Mouse (Mus musculus) lung, postnatal 25 days (tissue): ENCODE data around the gene Tceanc2.

Experiments
- DNase-seq: peaks from one replicate; pipeline ENCODE4 v3.0.0; 2022; ENCODE audit warnings: low spot score

The Tceanc2 gene

DNA sequence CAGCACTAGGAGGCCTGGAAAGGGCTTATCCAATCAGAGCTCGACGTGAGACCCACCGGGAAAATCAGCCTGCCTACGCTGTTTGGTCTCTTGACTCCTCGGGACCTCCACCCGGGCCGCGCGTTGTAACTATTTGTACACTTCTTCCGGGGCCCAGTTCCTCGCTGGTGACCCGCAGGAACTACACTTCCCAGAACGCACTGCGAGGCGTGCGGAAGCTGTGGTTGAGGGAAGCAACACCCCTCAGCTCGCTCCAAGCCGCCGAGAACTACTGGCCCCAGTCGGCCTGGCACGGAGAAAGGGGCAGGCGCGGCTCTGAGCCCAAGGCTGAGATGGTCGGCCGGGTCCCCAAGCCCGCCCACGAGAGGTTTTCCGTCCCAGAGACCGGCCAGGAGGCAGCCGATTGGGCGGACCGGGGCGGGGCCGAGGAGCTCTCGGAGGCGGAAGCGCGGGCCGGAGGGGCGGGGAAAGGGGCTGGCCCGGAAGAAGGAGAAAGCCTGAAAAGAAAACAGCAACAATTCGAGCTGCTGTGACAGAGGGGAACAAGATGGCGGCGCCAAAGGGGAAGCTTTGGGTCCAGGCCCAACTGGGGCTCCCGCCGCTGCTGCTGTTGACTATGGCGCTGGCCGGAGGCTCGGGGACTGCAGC is 610 bp downstream of the Tceanc2 start, which contains the start of gene Tmem59:
Tmem59 (plus strand) TSS at position 218 of the 648 bp plus-strand sequence.
- peak; percentile 98 for DNase-seq

DNA sequence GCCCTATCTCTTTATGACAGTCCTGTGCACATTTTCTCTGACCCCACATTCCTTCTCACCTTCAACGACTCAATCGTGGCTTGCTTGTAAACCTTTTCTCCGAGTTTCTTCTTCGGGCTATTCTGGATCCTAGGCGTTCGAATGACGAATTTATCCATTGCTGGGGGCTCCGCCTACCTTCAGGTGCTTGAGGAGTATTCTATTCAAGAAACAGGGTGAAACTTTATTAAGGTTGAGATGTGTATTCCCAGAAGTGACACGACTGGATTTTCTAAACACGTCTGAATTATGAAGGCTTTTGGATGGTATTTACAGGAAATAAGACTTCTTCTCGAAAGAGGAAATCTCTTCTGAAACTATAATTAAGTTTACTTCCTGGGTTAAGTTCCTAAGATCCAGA is 1.4 kb downstream of the Tceanc2 start:
- no peak for DNase-seq

DNA sequence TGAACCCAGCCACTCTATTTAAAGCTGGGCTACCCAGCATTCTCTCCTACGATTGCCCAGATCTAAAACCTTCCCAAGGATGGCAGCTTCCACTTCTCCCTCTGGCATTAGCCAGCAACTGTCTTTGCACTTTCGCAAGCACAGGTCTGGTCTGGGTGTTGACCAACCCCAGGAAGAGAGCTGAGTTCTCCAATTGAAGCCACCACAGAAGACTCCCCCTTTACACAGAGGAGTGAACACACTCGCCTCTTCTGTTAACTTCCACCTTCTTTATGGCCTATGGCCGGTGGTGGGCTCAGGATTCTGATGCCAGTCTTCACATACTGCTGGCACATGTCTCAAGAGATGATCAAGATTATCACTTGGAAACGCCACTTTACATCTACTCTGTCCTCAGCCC is 11.1 kb downstream of the Tceanc2 start:
- peak; percentile 13 for DNase-seq

DNA sequence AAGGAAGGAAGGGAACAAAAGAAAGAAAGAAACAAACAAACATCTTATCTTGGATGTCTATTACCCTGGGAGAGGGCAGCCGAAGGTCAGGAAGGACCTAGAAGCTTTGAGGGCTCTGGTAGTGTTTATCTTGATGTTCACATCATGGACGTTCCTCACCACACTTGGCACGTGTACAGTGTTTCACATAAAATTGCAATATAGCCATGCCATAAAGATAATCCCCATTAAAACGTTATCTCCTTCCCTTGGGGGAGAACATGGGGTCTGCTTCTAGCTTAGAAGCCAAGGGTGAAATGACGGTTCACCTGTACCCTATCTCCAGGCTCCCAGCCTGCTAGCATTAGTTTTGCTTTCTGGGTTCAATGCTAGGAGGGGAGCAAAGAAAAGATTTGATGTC is 12.2 kb downstream of the Tceanc2 start:
- DNase-seq: no peak

DNA sequence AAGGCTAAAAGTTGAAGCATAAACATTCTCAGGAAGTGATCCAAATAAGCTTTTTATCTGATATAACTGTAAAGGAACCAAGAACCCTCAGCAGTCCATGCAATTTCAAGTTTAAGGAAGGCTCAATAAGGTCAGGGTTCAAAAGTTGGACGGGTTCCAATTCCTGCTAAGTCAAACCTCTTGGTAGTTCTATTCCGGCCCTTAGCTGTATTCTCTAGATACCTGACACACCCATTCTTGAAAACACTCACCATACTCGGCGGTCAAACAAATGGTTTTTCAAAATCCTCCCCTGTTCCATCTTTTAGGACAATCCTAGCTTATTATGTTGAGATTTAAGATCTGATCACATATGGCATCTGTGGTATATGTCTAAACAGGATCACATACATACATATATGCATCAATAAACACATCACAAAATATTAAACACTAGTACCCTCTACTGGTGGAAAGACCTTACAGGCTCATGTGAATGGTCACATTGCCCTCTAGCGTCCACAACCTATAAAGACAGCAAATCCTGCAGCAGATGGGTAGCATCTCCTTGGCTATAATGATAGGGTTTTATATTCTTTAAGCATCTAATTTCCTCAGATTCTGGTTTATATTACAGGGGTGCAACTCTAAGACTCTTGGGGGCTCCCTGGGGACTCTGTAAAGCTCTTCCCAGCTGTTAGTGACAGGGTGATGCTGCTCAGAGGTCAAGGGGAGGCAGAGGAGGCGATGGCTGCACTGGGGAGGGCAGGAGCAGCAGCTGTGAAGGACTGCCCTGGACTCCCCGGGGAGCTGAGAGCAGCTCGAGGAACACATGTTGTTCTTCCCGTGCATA is 14.9 kb downstream of the Tceanc2 start:
- peak; percentile 75 for DNase-seq

DNA sequence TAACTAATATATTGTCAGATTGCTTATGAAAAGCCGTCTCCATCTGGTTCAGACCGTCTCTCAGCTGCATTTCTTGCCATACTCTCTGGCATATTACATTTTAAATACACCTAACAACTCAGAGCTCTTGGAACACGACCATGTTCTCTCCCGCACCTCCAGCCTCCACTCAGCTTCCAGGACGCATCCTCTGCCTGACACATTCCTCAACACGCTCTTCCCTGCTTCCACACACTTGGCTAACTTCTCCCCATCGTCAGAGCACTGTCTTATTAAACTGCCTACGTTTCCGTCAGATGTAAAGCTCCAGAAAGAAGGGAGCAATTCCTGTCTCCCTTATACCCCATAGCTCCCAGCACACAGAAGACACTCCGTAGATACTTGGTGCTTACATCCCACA is 15.6 kb downstream of the Tceanc2 start:
- no peak for DNase-seq

DNA sequence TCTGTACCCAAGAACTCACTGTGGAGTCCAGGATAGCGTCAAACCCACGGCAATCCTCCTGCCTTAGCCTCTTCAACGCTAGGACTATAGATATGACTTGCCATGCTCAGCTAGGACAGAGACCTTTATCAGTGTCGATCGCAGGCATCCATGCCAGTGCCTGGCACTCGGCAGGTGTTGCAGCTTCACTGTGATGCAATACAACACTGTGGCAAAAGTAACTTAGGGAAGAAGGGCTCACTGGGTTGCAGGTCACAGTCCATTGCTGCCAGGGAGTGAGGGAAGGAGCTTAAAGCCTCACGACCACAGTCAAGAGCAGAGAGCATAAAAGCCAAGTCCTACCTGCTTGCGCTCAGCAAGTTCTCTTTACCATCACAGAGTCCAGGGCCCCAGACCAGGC is 18.7 kb downstream of the Tceanc2 start:
- no peak for DNase-seq

DNA sequence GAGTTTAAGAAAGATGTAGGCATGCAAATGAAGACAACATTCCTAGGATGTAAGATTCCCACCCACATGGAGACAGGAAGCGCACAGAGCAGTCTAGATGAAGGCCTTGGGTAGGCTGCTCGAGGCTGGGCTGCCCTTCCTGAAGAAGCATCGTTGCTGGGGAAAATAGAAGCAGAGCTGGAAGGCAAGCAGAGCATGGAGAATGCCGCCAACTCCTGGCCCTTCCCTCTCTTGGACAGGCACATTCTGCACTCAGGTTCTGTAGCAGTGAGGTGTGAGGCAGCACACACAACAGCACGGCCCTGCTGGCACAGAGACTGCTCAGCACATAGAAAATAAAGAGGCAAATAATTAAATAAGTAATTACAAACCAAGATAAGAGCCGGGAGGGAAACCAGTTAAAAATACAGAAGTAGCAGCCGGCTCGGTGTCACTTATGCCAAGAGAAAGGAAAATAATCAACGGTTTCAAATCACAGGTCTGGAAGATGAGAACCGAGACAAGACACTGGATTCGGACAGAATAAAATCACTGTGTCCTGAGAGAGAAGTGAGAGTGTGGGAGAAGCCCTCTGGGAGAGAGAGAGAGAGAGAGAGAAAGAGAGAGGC is 19.6 kb downstream of the Tceanc2 start:
- no peak for DNase-seq

DNA sequence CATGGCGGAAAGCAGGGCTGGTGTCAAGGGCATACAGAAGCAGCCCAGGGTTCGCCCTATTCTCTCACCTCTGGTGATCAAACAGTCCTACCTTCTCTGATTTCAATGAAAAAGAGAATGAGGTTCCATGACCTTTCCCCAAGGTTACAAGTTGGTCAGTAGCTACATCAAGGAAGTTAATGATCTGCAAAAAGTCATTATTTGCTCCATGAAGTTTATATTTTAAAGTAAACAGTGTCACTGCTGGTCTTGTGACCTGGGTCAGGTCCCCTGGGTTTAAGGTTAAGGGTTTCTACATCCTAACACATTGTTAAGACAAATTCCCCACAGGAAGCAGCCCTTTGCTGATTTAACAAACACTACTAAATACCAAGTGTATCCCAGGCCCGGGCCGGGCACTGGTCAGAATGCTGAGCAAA is 21.9 kb downstream of the Tceanc2 start:
- no peak for DNase-seq

DNA sequence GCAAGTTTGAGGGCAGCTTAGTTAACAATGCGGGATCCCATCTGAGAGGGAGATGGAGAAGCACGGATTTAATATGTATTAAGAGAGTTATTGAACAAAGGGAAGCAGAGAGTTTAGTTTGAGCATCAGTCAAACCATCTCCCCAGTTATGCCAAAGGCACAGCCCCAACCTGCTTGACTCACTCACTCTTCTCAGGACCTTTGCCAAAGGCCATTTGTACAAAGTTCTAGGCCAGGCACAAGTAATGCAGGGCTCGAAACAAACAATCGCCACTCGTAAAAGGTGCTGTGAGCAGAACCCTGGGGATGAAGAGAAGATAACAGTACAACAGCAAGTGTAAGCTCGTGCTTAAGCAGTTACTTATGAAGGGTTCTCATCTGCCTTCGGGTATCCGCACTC is 26.3 kb downstream of the Tceanc2 start:
- DNase-seq: no peak

DNA sequence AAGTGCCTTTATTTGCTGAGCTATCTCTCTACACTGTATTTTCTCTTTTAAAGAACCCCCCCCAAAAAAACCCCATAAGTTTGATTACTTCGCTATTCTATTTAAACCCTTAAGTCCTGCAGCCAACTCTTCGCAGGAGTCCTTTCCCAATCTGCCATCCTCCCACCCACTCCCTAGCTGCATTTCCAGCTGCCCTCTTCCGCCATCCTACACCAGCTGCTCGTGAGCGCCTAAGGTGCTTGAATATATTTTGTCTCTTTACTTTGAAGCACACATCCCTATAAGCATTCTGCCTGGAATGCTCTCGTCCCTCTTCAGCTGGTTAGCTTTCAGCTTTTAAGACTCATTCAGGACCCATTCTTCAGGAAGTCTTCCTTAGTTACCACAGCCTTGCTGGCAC is 27.9 kb downstream of the Tceanc2 start:
- no peak for DNase-seq

DNA sequence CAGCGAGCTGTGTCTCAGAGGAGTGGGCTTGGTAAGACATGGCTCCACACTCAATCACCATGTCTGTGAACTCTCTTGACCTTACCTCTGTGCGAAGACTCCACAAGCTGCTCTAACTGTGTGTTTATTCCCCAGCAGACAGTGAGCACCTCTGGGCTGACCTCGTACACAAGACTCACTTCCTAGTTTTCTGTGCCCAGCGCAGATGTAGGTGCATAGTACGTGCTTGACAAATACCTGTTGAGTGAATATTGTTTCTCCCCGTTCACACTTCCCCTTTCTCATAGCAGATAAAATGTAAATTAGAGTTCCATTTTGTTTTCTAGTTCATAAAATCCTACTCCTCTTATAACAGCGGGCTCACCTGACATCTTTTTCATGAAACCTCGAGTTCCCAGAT is 35.4 kb downstream of the Tceanc2 start:
- no peak for DNase-seq

DNA sequence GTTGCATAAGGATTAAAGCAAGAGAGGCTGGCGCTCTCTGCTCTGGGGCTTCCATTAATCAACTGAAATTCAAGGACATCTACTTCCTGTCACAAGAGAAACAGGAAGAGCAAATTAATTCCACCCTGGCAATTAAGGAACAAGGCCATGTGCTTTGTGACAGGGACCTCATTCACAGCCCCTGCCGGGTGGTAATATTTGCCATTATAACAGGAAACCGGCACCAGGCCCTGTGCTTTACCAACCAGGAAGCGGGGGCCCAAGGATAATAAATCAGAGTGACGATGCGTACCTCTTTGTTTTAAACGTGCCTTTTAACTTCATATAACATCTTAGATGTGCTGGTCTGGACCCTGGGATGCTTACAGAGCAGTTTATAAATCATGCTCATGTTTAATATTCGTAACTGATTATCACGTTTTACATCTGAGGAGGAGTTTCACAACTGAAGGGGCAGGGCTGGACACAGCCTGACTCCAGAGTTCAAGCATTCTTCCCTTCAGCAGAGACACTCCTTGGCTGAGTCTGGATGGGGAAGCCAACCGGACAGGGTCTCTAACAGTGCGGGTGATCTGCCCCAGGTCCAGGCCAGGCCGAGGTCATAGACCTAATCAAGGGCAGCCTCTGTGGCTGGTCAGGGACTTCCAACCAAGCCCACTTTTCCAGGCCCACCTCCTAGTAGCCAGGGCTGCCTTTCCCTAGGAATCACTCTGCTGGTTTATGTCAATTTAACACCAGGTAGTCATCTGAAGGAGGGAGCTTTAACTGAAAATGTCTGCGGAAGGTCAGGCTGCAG is 38.9 kb downstream of the Tceanc2 start:
- DNase-seq: peak; percentile 23

DNA sequence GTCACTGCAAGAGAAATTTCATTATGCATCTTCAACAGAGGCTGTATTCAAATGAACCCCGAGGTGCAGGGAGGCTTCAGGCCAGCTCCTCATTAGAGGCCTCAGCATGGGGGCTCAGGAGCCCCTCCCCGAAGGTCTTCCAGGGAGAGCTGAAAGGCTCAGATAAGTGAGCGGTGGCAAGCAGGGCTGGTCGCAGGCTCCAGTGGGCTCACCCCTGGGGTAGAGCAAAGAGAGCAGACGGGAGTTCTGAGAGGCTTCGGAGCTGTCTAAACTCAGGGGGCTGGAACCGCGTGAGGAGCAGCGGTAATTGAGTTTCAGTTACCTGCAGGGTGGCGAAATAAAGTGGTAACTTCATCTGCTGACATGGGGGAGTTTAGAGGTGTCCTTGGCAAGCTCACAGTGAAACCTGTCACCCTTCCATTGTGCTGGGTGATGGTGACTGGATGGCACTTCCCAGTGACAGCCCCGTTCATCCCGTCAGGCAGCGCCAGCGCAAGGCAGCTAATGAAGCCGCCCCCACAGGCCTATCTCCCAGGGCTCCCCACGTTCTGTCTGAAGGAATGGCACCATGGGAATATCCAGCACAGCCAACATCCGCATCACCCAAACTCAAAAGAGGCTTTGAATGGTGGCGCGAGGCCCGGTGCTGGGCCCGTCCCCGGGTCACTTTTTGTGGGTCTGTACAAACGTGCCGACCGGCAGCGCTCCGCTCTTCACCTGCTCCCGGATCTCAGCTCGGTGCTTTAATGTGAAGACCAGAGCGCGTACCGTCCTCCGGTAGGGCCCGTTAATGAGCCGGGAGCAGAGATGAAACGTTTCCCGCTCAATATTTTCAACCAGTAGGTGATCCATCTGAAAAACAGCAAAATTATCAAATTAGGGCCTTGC is 39.7 kb downstream of the Tceanc2 start:
- no peak for DNase-seq

DNA sequence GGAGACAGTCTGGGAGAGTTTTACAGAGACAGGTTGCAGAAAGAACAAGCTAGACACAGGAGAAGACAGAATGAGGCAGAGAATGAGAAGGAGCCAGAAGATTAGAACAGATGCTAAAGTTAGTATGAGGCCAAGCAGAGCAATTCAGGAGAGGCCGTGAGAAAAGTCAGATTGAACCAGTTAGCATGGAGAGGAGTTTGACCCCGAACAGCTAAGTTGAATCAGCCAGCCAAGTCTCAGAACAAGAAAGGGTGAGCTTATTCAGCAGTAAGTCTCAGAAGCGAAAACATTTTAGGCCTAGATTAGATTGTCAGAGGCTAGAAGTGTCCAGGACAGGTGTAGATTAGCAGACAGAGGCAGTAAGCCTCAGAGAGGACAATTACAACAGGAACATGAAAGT is 42.4 kb downstream of the Tceanc2 start:
- DNase-seq: no peak

DNA sequence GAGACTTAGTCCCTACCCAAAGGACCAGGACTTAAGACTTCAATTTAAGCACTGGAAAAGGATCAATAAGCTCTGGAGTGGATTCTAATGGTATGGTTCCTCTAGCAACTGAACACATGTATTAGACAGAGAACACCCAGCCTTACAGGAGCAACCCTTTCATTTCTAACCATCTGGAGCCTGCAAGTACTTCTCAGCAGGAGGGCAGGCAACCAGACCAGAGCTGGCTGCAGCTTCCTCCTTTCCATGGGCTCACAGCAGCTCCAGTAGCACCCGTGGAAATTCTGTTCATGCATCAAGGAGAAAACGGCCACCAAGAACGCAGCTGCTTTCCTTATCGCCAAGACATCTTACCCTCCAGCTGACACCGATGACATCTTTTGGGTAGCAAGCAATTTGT is 43.3 kb downstream of the Tceanc2 start:
- DNase-seq: no peak

DNA sequence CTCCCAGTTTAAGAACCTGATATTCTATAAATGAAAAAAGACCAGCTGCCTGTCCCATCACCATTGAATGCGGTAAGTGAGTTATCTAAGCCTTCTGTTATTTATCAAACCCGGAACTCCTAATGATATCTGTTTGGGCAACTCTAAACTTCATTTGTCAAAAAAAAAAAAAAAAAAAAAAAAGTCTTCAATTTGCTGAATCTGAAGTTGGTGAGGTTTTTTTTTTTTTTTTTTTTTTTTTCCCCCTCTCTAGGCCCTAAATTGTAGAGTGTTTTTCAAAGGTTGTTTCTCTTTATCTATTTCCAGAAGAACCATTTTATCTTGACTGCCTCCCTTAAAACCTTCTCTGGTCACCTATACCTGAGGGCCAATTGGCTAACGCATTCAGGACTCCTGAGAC is 44.0 kb downstream of the Tceanc2 start:
- no peak for DNase-seq

DNA sequence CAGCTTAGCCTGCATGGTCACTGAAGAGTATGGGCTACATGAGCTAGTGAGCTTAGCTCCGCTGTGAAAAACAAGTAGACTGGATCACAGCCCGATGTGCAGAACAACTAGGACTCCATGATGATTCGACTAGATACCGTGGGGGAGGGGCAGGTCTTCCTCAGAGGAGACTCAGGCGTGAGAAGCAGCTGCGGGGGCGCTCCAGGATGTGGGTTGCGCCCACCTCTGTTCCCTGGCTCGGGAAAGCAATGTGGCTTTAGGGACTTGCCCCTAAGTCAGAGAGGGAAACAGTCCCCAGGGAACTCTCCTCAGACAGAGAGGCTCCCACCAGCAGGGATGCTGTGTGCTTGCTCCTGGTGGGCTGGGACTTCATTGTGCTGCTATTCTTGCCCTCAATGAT is 48.4 kb downstream of the Tceanc2 start:
- DNase-seq: no peak

DNA sequence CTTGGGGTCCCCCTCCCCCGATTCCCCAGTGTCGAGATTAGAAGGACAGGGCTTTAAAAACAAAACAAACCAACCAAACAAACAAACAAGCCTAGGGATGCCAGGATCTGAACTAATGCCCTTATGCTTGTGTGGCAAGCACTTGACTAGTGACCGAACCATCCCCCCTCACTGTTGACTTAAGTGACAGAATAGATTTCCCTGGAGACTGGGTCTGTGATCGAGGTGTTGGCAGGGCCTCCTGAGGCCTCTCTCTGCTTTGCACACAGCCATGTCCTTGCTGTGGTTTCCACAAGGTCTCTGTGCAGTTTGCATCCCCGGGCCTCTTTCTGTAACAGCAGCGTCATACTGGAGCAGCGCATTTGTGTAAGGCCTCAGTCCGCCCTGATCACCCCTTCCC is 49.5 kb downstream of the Tceanc2 start:
- no peak for DNase-seq

DNA sequence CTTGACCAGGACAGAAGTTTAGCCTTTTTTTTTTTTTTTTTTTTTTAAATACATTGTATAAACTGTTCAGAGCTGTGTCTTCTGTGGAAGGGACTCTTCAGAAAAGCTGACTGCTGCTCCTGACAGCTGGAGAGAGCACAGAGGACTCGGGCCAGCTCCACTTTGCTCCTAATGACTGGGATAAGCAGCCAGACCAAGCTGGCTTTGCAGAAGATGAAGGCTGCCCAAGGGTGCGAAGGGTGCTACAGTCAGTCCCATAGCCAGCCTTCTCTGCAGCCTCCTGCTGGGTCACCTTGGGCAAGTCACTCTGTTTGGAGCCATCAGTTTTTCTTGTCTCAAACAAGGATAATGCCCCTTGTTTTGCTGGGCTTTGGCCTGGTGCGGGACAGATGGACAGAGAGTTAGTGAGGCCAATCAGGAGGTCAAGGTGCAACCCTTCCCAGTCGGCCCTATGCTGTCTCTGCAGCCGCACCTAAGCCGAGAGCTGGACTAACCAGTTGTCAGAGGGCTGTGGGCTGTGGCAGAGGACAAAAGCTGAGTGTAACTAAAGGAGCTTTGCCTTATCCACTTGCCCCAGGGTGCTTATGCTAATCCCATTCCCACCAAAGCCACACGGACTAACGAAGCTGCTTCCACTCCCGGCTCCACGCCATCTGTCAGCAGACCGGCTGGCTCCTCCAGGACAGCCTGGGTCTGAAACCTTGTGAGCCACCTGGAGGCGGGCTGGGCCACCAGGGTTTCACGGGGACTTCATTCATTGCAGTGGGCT is 50.8 kb downstream of the Tceanc2 start:
- DNase-seq: no peak
